ENCODE assay signal across 29 mouse cellular contexts in genomic region chr4:134005581-134006358, GRCm38 (mm10). TPM values are rescaled to one million over a fixed set of nuclear protein-coding genes. Genes with fewer than 3 reads are reported as not detected.
DNase-seq lines count a peak whose midpoint lies in the region; ATAC-seq and TF ChIP-seq lines count a peak whose summit lies in the region.
"Had no signal": no experiment of that assay in that cellular context is flagged by ENCODE, and none has a peak within 500 bp of the region (broad histone marks: within the 10 kb centered on the region; RNA-seq: fewer than 3 reads in every experiment).

No protein-coding gene starts in this region.

- no peaks in the 10 kb centered on the region for H3K9me3 ChIP-seq in lung, postnatal 0 days (ENCODE audit: low read length)
- H3K9me3 ChIP-seq: embryonic facial prominence, embryonic 10.5 days; intestine, embryonic 15.5 days; limb, embryonic 12.5 days; liver, embryonic 13.5 days; neural tube, embryonic 13.5 days had no signal

- peak; percentile 8 to 25 for DNase-seq in heart, adult 9 months (ENCODE audit: low spot score in 2 of 2)
- DNase-seq in heart, postnatal 14 days: no peak
- DNase-seq in lung, postnatal 25 days (ENCODE audit: low spot score): peak; percentile 14
- no peak for DNase-seq in lung, postnatal 0 days (ENCODE audit: low spot score)
- DNase-seq in cerebellum, adult 9-11 months: no peak
- DNase-seq: adrenal gland, postnatal 10 days; cerebellum, adult 11 months; cerebellum, postnatal 36 days; kidney, adult 9 months; kidney, postnatal 36 days; liver, embryonic 13.5 days; lung, postnatal 14 days; right cerebral cortex, adult 18-20 months had no signal

- no peaks in the 10 kb centered on the region for H3K36me3 ChIP-seq in lung, postnatal 0 days (ENCODE audit: insufficient read depth, low read length)
- H3K36me3 ChIP-seq: intestine, embryonic 15.5 days; limb, embryonic 12.5 days; liver, embryonic 13.5 days; neural tube, embryonic 13.5 days had no signal

- H3K4me2 ChIP-seq in lung, postnatal 0 days (replicated peaks; ENCODE audit: low read depth, low read length): no peak overlapping the region
- H3K4me2 ChIP-seq: hindbrain, embryonic 14.5 days; intestine, embryonic 15.5 days; limb, embryonic 12.5 days; liver, embryonic 13.5 days; midbrain, embryonic 11.5 days; neural tube, embryonic 13.5 days had no signal

- 78% methylated on average over 12 of the region's 12 CpGs for WGBS in lung, postnatal 0 days

- TF ChIP-seq CTCF in lung, postnatal 0 days (IDR thresholded peaks at IDR 0.05): no peak
- no peak for TF ChIP-seq CTCF in bone marrow macrophage, adult 2 months (IDR thresholded peaks at IDR 0.05; ENCODE audit: low read depth, low read length)

- no peaks in the 10 kb centered on the region for H3K4me1 ChIP-seq in lung, postnatal 0 days (ENCODE audit: insufficient read depth, low read depth, low read length)
- peaks cover 15% of the 10 kb centered on the region for H3K4me1 ChIP-seq in bone marrow macrophage, adult 2 months (ENCODE audit: control insufficient read depth, insufficient read depth, low read length)
- H3K4me1 ChIP-seq: limb, embryonic 12.5 days; neural tube, embryonic 13.5 days had no signal

- no peak overlapping the region for H3K4me3 ChIP-seq in lung, postnatal 0 days (ENCODE audit: low read depth, low read length)
- no peak overlapping the region for H3K4me3 ChIP-seq in bone marrow macrophage, adult 2 months (ENCODE audit: insufficient read depth, low read length)
- H3K4me3 ChIP-seq: embryonic facial prominence, embryonic 10.5 days; intestine, embryonic 15.5 days; limb, embryonic 12.5 days; liver, embryonic 13.5 days; neural tube, embryonic 13.5 days had no signal

- no peaks in the 10 kb centered on the region for H3K27me3 ChIP-seq in lung, postnatal 0 days (replicated peaks; ENCODE audit: insufficient read depth, low read length)
- H3K27me3 ChIP-seq: intestine, embryonic 15.5 days; limb, embryonic 12.5 days; liver, embryonic 13.5 days; neural tube, embryonic 13.5 days; Patski had no signal

- H3K27ac ChIP-seq in lung, postnatal 0 days (ENCODE audit: low read length): no peak overlapping the region
- peak overlapping the region; percentile 17; the same call in 1 of the 2 replicates for H3K27ac ChIP-seq in bone marrow macrophage, adult 2 months (ENCODE audit: insufficient read depth, low read depth, low read length)
- H3K27ac ChIP-seq: embryonic facial prominence, embryonic 10.5 days; hindbrain, embryonic 14.5 days; intestine, embryonic 15.5 days; limb, embryonic 12.5 days; liver, embryonic 13.5 days; neural tube, embryonic 13.5 days; stomach, postnatal 0 days had no signal

- TF ChIP-seq EP300 in lung, postnatal 0 days (IDR thresholded peaks at IDR 0.05): no peak

- H3K9ac ChIP-seq in lung, postnatal 0 days (replicated peaks; ENCODE audit: low read depth): no peak overlapping the region
- H3K9ac ChIP-seq: hindbrain, embryonic 14.5 days; intestine, embryonic 15.5 days; limb, embryonic 12.5 days; liver, embryonic 13.5 days; neural tube, embryonic 13.5 days had no signal

- intact Hi-C loops in heart, postnatal 14 days (cut with DNase I): no loop called here

- no peak for TF ChIP-seq POLR2A in bone marrow macrophage, adult 2 months (IDR thresholded peaks at IDR 0.05; ENCODE audit: borderline replicate concordance, low read depth, low read length)

- ATAC-seq in lung, postnatal 0 days: no peak
- peak; percentile 38 for ATAC-seq in monocyte, adult 5-6 weeks (replicated peaks; ENCODE audit: insufficient number of reproducible peaks, low FRiP score, low TSS enrichment, poor library complexity, severe bottlenecking)
- ATAC-seq: forebrain, embryonic 16.5 days; intestine, embryonic 15.5 days; Patski had no signal

RNA-seq across cellular contexts. Expression of gene Dhdds, which starts 5.1 kb away (rescaled TPM):
- 10 to 100 TPM; 25.5 to 27.5 TPM for total RNA-seq in heart, postnatal 14 days (2021)
- polyA plus RNA-seq in lung, postnatal 0 days (2015; fragmentation: Nextera tagmentation; extraction: Ambion mirVana): 23.8 and 25.1 TPM in 2 replicates
- 36.6 and 38.7 TPM in 2 replicates for polyA plus RNA-seq in bone marrow macrophage, adult 2 months (2012; ENCODE audit: insufficient read depth, insufficient read length, missing spikeins)
- 11.2 to 17.2 TPM (median 16.3 TPM) in 3 replicates for total RNA-seq in monocyte, adult 5-6 weeks (2017)

RNA-seq across cellular contexts. Expression of gene Lin28a, which starts 12.9 kb away (rescaled TPM):
- not detected for total RNA-seq in heart, postnatal 14 days (2021)
- 0.19 TPM in 1 of 2 replicates, not detected in the other for polyA plus RNA-seq in lung, postnatal 0 days (2015; fragmentation: Nextera tagmentation; extraction: Ambion mirVana)
- polyA plus RNA-seq in bone marrow macrophage, adult 2 months (2012; ENCODE audit: insufficient read depth, insufficient read length, missing spikeins): 0.23 TPM in 1 of 2 replicates, not detected in the other
- total RNA-seq in monocyte, adult 5-6 weeks (2017): 0.19 TPM in 1 of 3 replicates, not detected in the others
- total RNA-seq: heart, postnatal 10 days; layer of hippocampus, postnatal 14 days had no signal
- polyA plus RNA-seq: C2C12; forebrain, embryonic 16.5 days; gonadal fat pad, adult 2 months; Patski; stomach, postnatal 0 days; urinary bladder, adult 2 months had no signal

RNA-seq across cellular contexts. Expression of gene Hmgn2, which starts 37.3 kb away (rescaled TPM):
- 100 to 1,000 TPM; 129 to 151 TPM for total RNA-seq in heart, postnatal 14 days (2021)
- 456 and 496 TPM in 2 replicates for polyA plus RNA-seq in lung, postnatal 0 days (2015; fragmentation: Nextera tagmentation; extraction: Ambion mirVana)
- polyA plus RNA-seq in bone marrow macrophage, adult 2 months (2012; ENCODE audit: insufficient read depth, insufficient read length, missing spikeins): 222 and 234 TPM in 2 replicates
- total RNA-seq in monocyte, adult 5-6 weeks (2017): 118 to 170 TPM (median 138 TPM) in 3 replicates

RNA-seq across cellular contexts. Expression of gene Zfp683, which starts 47.9 kb away (rescaled TPM):
- total RNA-seq in heart, postnatal 14 days (2021): not detected
- polyA plus RNA-seq in lung, postnatal 0 days (2015; fragmentation: Nextera tagmentation; extraction: Ambion mirVana): not detected in 2 replicates
- polyA plus RNA-seq in bone marrow macrophage, adult 2 months (2012; ENCODE audit: insufficient read depth, insufficient read length, missing spikeins): not detected in 2 replicates
- total RNA-seq in monocyte, adult 5-6 weeks (2017): 0.64 TPM in 1 of 3 replicates, not detected in the others
- total RNA-seq: heart, postnatal 10 days; layer of hippocampus, postnatal 14 days had no signal
- polyA plus RNA-seq: C2C12; embryonic facial prominence, embryonic 10.5 days; forebrain, embryonic 16.5 days; hindbrain, embryonic 14.5 days; intestine, embryonic 15.5 days; limb, embryonic 12.5 days; liver, embryonic 13.5 days; midbrain, embryonic 11.5 days; neural tube, embryonic 13.5 days; Patski; stomach, postnatal 0 days had no signal

RNA-seq across cellular contexts. Expression of gene Crybg2, which starts 54.8 kb away (rescaled TPM):
- total RNA-seq in heart, postnatal 14 days (2021): under 1 TPM in 1 of 2 experiments, not detected in 1; 0.24 TPM
- polyA plus RNA-seq in lung, postnatal 0 days (2015; fragmentation: Nextera tagmentation; extraction: Ambion mirVana): 2.8 and 3.1 TPM in 2 replicates
- polyA plus RNA-seq in bone marrow macrophage, adult 2 months (2012; ENCODE audit: insufficient read depth, insufficient read length, missing spikeins): 0.71 and 2.7 TPM in 2 replicates
- 0.48 to 3.1 TPM (median 0.64 TPM) in 3 replicates for total RNA-seq in monocyte, adult 5-6 weeks (2017)
- total RNA-seq: heart, postnatal 10 days had no signal
- polyA plus RNA-seq: C2C12 had no signal

Comparison
In these comparisons a context has a peak if more than half of its experiments do, and no peak if none do; other contexts are left out.
1. DNase-seq: peak in heart, adult 9 months (2 of 2) and lung, postnatal 25 days (single experiment); none in heart, postnatal 14 days (0 of 2), lung, postnatal 0 days (single experiment) and cerebellum, adult 9-11 months (single experiment).